Mouse (Mus musculus): ENCODE data around the gene Gm13420. TPM values are rescaled to one million over a fixed set of nuclear protein-coding genes. Genes with fewer than 3 reads are reported as not detected.
"Not testable (repeated sequence)": the region's sequence is repeated elsewhere in the genome, so short reads cannot be mapped to it uniquely, and the experiment has no call there.

Gm13420 gene
- polyA plus RNA-seq (2012; rRNA removed): 0.26 and 0.81 TPM in 2 replicates

DNA sequence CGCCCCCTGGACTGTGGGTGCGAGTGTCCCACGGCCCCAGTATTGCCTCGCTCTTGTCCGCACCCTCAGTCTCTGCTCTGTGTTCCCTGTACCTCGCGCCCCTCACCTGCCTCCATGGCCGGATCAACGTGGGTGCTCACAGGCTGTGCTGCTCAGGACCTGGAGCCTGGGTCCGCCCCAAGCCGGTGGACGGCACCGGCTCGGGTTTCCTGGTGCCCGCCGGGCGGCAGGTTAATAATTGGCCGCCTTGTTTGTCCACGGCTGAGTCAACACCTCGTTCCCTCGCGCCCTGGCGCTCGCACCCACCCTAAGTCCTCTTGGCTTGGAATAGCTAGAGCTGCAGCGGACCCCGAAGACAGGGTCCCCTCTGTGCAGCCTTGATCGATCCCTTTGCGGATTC is at the start of gene Gm13420:
Gm13420 (minus strand) TSS at position 189 of the 400 bp plus-strand sequence.
- no peak for DNase-seq (ENCODE audit: low read depth in 1 of 2, low spot score in 2 of 2)
- Histone ChIP-seq H3K4me3 (ENCODE audit: extremely low read depth, insufficient read depth, insufficient read length) (no peak within 1 kb of the TSS), H3K27me3 (ENCODE audit: control insufficient read depth, insufficient read depth, low read length) (peaks cover 25% of the 10 kb centered on the region), H3K36me3 (ENCODE audit: control insufficient read depth, insufficient read depth, low read length) (no peaks in the 10 kb centered on the region), H3K27ac (ENCODE audit: insufficient read depth, low read length) (no peak within 1 kb of the TSS), H3K4me1 (ENCODE audit: control insufficient read depth, insufficient read depth, insufficient read length) (peaks cover 6% of the 10 kb centered on the region)
- WGBS: 15% methylated on average over 28 of the region's 28 CpGs
- TF ChIP-seq CTCF (IDR thresholded peaks at IDR 0.05; ENCODE audit: extremely low read depth, insufficient read depth, insufficient read length, insufficient replicate concordance) (no peak), POLR2A (IDR thresholded peaks at IDR 0.05; ENCODE audit: low read depth, low read length) (no peak)

DNA sequence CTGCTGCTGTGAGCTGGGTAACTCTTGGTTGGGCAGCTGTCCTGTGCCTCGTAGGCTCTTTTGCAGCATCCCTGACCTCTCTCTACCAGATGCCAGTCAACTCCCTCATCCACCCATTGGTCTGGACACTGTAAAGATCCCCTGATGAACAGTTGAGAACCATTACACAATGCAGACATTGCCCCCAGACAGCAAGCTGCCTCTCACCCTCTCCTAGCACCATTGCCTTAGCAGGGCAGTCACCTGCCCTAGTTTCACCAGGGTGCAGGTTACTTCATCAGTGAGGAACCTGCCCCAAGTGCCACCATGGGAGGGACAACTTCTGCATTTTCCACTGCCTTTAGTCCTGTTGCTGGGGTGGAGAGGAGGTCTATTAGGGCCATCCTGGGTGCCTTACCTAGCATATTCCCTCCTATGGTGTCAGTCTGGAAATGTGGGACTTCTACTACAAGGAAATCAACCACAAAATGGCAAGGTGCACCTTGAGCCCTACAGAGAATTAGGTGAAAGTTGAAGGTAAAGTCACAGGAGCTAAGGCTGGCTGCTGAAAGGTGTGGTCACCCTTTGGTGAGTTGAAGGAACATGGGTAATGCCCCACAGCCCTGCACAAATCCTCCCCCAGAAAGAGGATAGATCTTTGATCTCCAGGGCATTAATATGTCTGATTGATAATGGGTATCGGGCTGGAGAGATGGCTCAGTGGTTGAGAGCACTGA is 41.4 kb upstream of the Gm13420 start:
- no peak for DNase-seq (ENCODE audit: low read depth in 1 of 2, low spot score in 2 of 2)
- no peak for TF ChIP-seq POLR2A (IDR thresholded peaks at IDR 0.05; ENCODE audit: low read depth, low read length)
- no peak for TF ChIP-seq CTCF (IDR thresholded peaks at IDR 0.05; ENCODE audit: extremely low read depth, insufficient read depth, insufficient read length, insufficient replicate concordance)
- H3K4me3 ChIP-seq (ENCODE audit: extremely low read depth, insufficient read depth, insufficient read length): no peak overlapping the region
- WGBS: 91% methylated on average over 2 of the region's 2 CpGs
- H3K27ac ChIP-seq (ENCODE audit: insufficient read depth, low read length): no peak overlapping the region
- H3K4me1 ChIP-seq (ENCODE audit: control insufficient read depth, insufficient read depth, insufficient read length): no peaks in the 10 kb centered on the region
- H3K27me3 ChIP-seq (ENCODE audit: control insufficient read depth, insufficient read depth, low read length): no peaks in the 10 kb centered on the region
- no peaks in the 10 kb centered on the region for H3K36me3 ChIP-seq (ENCODE audit: control insufficient read depth, insufficient read depth, low read length)

DNA sequence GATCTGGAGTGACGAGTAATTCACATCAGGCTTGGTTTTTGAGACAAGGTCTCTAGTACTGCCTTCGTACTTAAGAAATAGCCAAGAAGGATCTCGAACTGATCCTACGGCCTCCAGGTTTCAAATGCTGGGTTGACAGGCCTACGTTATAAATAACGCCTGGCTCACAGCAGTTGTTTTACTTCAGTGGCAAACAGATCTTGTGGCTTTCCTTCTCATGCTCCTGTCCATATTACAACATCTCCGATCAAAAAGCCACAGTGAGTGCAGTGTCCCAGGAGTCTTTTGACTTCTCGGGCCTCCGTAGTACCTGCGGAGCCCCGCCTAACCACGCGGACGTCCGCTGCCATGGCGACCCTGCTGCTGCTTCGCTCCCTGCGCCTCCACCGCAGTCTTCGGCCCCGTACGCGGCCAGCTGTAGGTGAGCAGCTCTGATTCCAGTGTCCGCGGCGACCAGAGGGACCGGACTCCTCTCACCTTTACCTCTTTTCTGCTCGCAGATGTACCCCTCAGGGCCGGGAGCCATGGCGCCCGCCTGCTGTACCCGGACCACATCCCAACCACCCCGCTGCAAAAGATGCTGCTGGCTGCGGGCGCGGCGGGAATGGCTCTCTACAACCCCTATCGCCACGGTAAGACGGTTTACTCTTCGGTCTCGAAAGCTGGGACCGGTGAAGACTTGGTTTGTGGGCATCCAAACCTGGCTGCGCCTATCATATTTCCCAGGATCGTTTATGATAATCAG is 36.6 kb upstream of the Gm13420 start, which contains the start of gene Trub2:
Trub2 (minus strand) TSS at position 566 of the 745 bp plus-strand sequence.
- no peaks in the 10 kb centered on the region for H3K27me3 ChIP-seq (ENCODE audit: control insufficient read depth, insufficient read depth, low read length)
- peak; percentile 70 to 86 for DNase-seq (ENCODE audit: low read depth in 1 of 2, low spot score in 2 of 2)
- H3K36me3 ChIP-seq (ENCODE audit: control insufficient read depth, insufficient read depth, low read length): peaks cover 10% of the 10 kb centered on the region
- WGBS: under 1% methylated on average over 45 of the region's 45 CpGs
- peak within 1 kb of the TSS; percentile 85 for H3K4me3 ChIP-seq (ENCODE audit: extremely low read depth, insufficient read depth, insufficient read length)
- no peak for TF ChIP-seq POLR2A (IDR thresholded peaks at IDR 0.05; ENCODE audit: low read depth, low read length)
- TF ChIP-seq CTCF (IDR thresholded peaks at IDR 0.05; ENCODE audit: extremely low read depth, insufficient read depth, insufficient read length, insufficient replicate concordance): no peak
- H3K27ac ChIP-seq (ENCODE audit: insufficient read depth, low read length): peak within 1 kb of the TSS; percentile 54
- H3K4me1 ChIP-seq (ENCODE audit: control insufficient read depth, insufficient read depth, insufficient read length): 0 out of 2 replicates have a peak, but pooled peaks cover 3% of the 10 kb centered on the region

DNA sequence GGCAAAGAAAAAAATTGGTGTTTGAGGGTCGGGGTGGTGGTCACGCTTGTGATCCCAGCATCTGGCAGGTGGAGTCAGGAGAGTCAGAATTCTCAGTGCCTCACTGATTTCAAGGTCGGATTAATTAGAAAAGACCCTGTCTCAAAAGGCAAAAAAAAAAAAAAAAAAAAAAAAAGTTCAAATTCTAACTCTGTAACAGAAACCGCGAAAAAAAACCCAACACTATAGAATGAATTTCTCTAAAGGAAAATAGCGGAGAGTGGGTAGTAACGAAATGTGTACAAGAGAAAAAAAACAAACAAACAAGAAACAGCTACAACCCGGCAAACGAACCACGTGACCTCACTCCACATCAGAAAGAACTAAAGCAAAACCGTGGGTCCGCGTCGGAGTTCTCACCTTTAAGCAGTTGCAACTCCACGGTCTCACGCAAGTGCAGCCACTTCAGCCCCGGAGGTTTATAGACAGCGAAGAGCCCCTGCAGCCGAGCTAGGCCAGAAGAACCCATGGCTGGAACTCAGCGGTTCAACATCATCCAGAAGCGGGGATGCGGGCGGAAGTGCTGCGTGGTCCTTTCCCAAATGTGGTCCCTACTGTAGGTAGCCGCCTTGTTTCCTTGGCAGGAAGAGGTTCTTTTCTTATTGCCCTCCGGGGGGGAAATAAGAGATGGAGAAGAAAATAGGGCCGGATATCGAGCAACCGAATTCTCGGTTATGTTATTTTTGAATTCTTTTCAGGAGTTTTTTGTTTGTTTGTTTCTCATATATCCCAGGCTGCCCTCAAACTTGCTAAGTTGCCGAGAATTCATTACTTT is 35.8 kb upstream of the Gm13420 start, which contains the start of gene Coq4:
Coq4 (plus strand) TSS at position 390 of the 814 bp plus-strand sequence.
- peak within 1 kb of the TSS; percentile 54 for H3K27ac ChIP-seq (ENCODE audit: insufficient read depth, low read length)
- TF ChIP-seq CTCF (IDR thresholded peaks at IDR 0.05; ENCODE audit: extremely low read depth, insufficient read depth, insufficient read length, insufficient replicate concordance): 0 out of 2 replicates have a peak, but pooled peaks have one; percentile 4
- peak; percentile 27; the same call in 1 of the 2 replicates for TF ChIP-seq POLR2A (IDR thresholded peaks at IDR 0.05; ENCODE audit: low read depth, low read length)
- peaks cover 17% of the 10 kb centered on the region for H3K36me3 ChIP-seq (ENCODE audit: control insufficient read depth, insufficient read depth, low read length)
- peak within 1 kb of the TSS; percentile 85 for H3K4me3 ChIP-seq (ENCODE audit: extremely low read depth, insufficient read depth, insufficient read length)
- no peaks in the 10 kb centered on the region for H3K27me3 ChIP-seq (ENCODE audit: control insufficient read depth, insufficient read depth, low read length)
- WGBS: 2% methylated on average over 31 of the region's 31 CpGs
- peak; percentile 85 to 92 for DNase-seq (ENCODE audit: low read depth in 1 of 2, low spot score in 2 of 2)
- 0 out of 2 replicates have a peak, but pooled peaks cover 3% of the 10 kb centered on the region for H3K4me1 ChIP-seq (ENCODE audit: control insufficient read depth, insufficient read depth, insufficient read length)

DNA sequence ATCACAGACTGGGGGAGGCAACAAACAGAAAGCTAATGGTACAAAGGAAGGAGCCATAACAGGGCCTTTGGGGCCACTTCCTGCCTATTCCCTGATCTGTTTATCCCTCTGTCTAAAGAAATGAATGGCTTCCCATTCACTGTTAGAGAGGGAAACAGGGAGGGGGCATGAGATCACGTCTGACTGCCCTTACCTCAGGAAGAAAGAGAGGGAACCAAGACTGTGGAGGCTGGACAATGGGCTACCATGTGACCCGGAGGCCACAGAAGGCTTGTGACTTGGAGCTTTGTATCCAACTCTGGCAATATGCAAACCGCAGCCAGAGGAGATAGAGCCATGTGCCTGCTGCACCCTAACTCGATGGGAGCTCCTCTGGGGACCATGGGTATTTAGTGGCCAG is 32.8 kb upstream of the Gm13420 start:
- DNase-seq (ENCODE audit: low read depth in 1 of 2, low spot score in 2 of 2): no peak
- Histone ChIP-seq H3K4me3 (ENCODE audit: extremely low read depth, insufficient read depth, insufficient read length) (no peak overlapping the region), H3K36me3 (ENCODE audit: control insufficient read depth, insufficient read depth, low read length) (peaks cover 33% of the 10 kb centered on the region), H3K4me1 (ENCODE audit: control insufficient read depth, insufficient read depth, insufficient read length) (0 out of 2 replicates have a peak, but pooled peaks cover 3% of the 10 kb centered on the region), H3K27me3 (ENCODE audit: control insufficient read depth, insufficient read depth, low read length) (no peaks in the 10 kb centered on the region), H3K27ac (ENCODE audit: insufficient read depth, low read length) (no peak overlapping the region)
- 63% methylated on average over 4 of the region's 4 CpGs for WGBS
- TF ChIP-seq POLR2A (IDR thresholded peaks at IDR 0.05; ENCODE audit: low read depth, low read length) (no peak), CTCF (IDR thresholded peaks at IDR 0.05; ENCODE audit: extremely low read depth, insufficient read depth, insufficient read length, insufficient replicate concordance) (no peak)

DNA sequence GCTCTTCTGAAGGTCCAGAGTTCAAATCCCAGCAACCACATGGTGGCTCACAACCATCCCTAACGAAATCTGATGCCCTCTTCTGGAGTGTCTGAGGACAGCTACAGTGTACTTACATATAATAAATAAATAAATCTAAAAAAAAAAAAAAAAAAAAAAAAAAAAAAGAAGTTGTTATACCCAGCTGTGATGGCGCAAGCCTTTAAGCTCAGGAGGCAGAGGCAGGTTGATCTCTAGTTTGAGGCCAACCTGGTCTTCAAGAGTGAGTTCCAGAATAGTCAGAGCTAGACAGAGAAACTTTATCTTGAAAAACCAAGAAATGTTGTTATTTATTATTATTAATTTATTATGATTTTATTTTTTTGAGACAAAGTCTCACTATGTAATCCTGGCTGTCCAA is 29.8 kb upstream of the Gm13420 start:
- DNase-seq (ENCODE audit: low read depth in 1 of 2, low spot score in 2 of 2); H3K4me3 ChIP-seq (ENCODE audit: extremely low read depth, insufficient read depth, insufficient read length); H3K4me1 ChIP-seq (ENCODE audit: control insufficient read depth, insufficient read depth, insufficient read length); H3K27ac ChIP-seq (ENCODE audit: insufficient read depth, low read length); H3K27me3 ChIP-seq (ENCODE audit: control insufficient read depth, insufficient read depth, low read length): not testable (repeated sequence)
- WGBS: 96% methylated on average over 2 of the region's 2 CpGs
- peaks cover 53% of the 10 kb centered on the region for H3K36me3 ChIP-seq (ENCODE audit: control insufficient read depth, insufficient read depth, low read length)

Measured in spleen, adult 2 months (tissue).